Mouse (Mus musculus) MEL (cell line): Measurements from ENCODE around the gene Rps21. TPM values are rescaled to one million over a fixed set of nuclear protein-coding genes. Genes with fewer than 3 reads are reported as not detected.

Experiments used
- DNase-seq: peaks from one replicate; pipeline ENCODE4 v3.0.0; 2011; ENCODE audit warnings: low read depth, low spot score
- H3K27ac ChIP-seq: 2 replicates; pipeline ENCODE4 v1.5.1; 2012; ENCODE audit warnings: low read depth, mild to moderate bottlenecking, control low read depth, low read length, moderate library complexity; ENCODE audit not compliant: control insufficient read depth
- H3K27me3 ChIP-seq, 2 experiments: fragments of 150-350 bp in 1 of 2; sonication (generic) in 1 of 2; 2 replicates each; pipeline ENCODE4 v1.6.1; 2012; ENCODE audit warnings: low read length in 2 of 2, mild to moderate bottlenecking in 2 of 2, improper control_type of control experiment in 1 of 2, moderate library complexity in 1 of 2; ENCODE audit not compliant: insufficient read depth in 2 of 2, control insufficient read depth in 1 of 2
- H3K36me3 ChIP-seq, 2 experiments: 2 replicates each; pipeline ENCODE4 v1.6.1; 2012 to 2014; ENCODE audit warnings: low read length in 2 of 2, improper control_type of control experiment in 1 of 2, inconsistent platforms in 1 of 2, mild to moderate bottlenecking in 1 of 2; ENCODE audit not compliant: insufficient read depth in 2 of 2, control insufficient read depth in 1 of 2
- H3K4me1 ChIP-seq, 2 experiments: fragments of 150-350 bp in 1 of 2; sonication (generic) in 1 of 2; 2 replicates each; pipeline ENCODE4 v1.6.1; 2012; ENCODE audit warnings: low read length in 2 of 2, improper control_type of control experiment in 1 of 2, mild to moderate bottlenecking in 1 of 2; ENCODE audit not compliant: insufficient read depth in 2 of 2, control insufficient read depth in 1 of 2
- H3K4me3 ChIP-seq, 2 experiments: fragments of 150-350 bp in 1 of 2; sonication (generic) in 1 of 2; 2 replicates each; pipeline ENCODE4 v1.5.1; 2012; ENCODE audit warnings: low read depth in 2 of 2, low read length in 2 of 2, mild to moderate bottlenecking in 2 of 2, moderate library complexity in 2 of 2, control low read depth in 1 of 2, improper control_type of control experiment in 1 of 2; ENCODE audit not compliant: control insufficient read depth in 1 of 2, insufficient read depth in 1 of 2
- H3K79me2 ChIP-seq: 2 replicates; pipeline ENCODE4 v1.6.1; 2012; ENCODE audit warnings: mild to moderate bottlenecking, low read length, moderate library complexity; ENCODE audit not compliant: control insufficient read depth, poor library complexity, insufficient read depth
- H3K9ac ChIP-seq: 2 replicates; pipeline ENCODE4 v1.6.1; 2012; ENCODE audit warnings: low read depth, mild to moderate bottlenecking, control low read depth, low read length, moderate library complexity; ENCODE audit not compliant: control insufficient read depth, poor library complexity, severe bottlenecking
- H3K9me3 ChIP-seq: fragments of 150-350 bp; sonication (generic); replicated peaks from 2 replicates; pipeline ENCODE4 v1.6.1; 2012; ENCODE audit warnings: mild to moderate bottlenecking, low read length, improper control_type of control experiment, moderate library complexity; ENCODE audit not compliant: insufficient read depth
- CHD1 ChIP-seq: IDR thresholded peaks from 2 replicates; pipeline ENCODE4 v1.6.1; 2012; ENCODE audit warnings: low read depth, mild to moderate bottlenecking, inconsistent platforms, low read length, improper control_type of control experiment
- E2F4 ChIP-seq: IDR thresholded peaks from 2 replicates; pipeline ENCODE4 v1.6.1; 2011; ENCODE audit warnings: low read depth, low read length, improper control_type of control experiment, borderline replicate concordance
- ETS1 ChIP-seq: IDR thresholded peaks from 2 replicates; pipeline ENCODE4 v1.6.1; 2012; ENCODE audit warnings: low read depth, mild to moderate bottlenecking, inconsistent platforms, low read length, improper control_type of control experiment, moderate library complexity
- HCFC1 ChIP-seq: IDR thresholded peaks from 2 replicates; pipeline ENCODE4 v1.6.1; 2012; ENCODE audit warnings: low read depth, mild to moderate bottlenecking, inconsistent platforms, low read length, improper control_type of control experiment, moderate library complexity
- KAT2A ChIP-seq: conservative IDR thresholded peaks from 2 replicates; pipeline ENCODE4 v1.6.1; 2012; ENCODE audit warnings: low read depth, low read length, improper control_type of control experiment, inconsistent platforms
- MAX ChIP-seq: IDR thresholded peaks from 2 replicates; pipeline ENCODE4 v1.6.1; 2011; ENCODE audit warnings: low read length, improper control_type of control experiment
- MAZ ChIP-seq: IDR thresholded peaks from 2 replicates; pipeline ENCODE4 v1.6.1; 2012; ENCODE audit warnings: low read depth, mild to moderate bottlenecking, inconsistent platforms, low read length, improper control_type of control experiment
- NRF1 ChIP-seq: IDR thresholded peaks from 2 replicates; pipeline ENCODE4 v1.6.1; 2014; ENCODE audit warnings: low read depth, mild to moderate bottlenecking, inconsistent platforms, low read length, improper control_type of control experiment, moderate library complexity; ENCODE audit not compliant: poor library complexity, insufficient read depth, severe bottlenecking
- POLR2A ChIP-seq, 2 experiments: IDR thresholded peaks; 2 replicates each; pipeline ENCODE4 v1.6.1; 2011 to 2012; ENCODE audit warnings: low read length in 2 of 2, mild to moderate bottlenecking in 2 of 2, control low read depth in 1 of 2, improper control_type of control experiment in 1 of 2, low read depth in 1 of 2, moderate library complexity in 1 of 2; ENCODE audit not compliant: control insufficient read depth in 1 of 2, insufficient read depth in 1 of 2, poor library complexity in 1 of 2
- TCF12 ChIP-seq: IDR thresholded peaks from 2 replicates; pipeline ENCODE4 v1.6.1; 2014; ENCODE audit warnings: low read depth, mild to moderate bottlenecking, inconsistent platforms, low read length, improper control_type of control experiment, moderate library complexity
- USF1 ChIP-seq: IDR thresholded peaks from 2 replicates; pipeline ENCODE4 v1.6.1; 2014; ENCODE audit warnings: low read depth, mild to moderate bottlenecking, inconsistent platforms, low read length, improper control_type of control experiment, moderate library complexity
- ZKSCAN1 ChIP-seq: IDR thresholded peaks from 2 replicates; pipeline ENCODE4 v1.6.1; 2012; ENCODE audit warnings: low read depth, mild to moderate bottlenecking, inconsistent platforms, low read length, improper control_type of control experiment, moderate library complexity
- ZMIZ1 ChIP-seq: IDR thresholded peaks from 2 replicates; pipeline ENCODE4 v1.6.1; 2012; ENCODE audit warnings: low read depth, mild to moderate bottlenecking, inconsistent platforms, low read length, improper control_type of control experiment, moderate library complexity
- ZNF384 ChIP-seq: IDR thresholded peaks from 2 replicates; pipeline ENCODE4 v1.6.1; 2012; ENCODE audit warnings: low read depth, mild to moderate bottlenecking, inconsistent platforms, low read length, improper control_type of control experiment
- polyA plus RNA-seq, 2 experiments: library from polyadenylated mRNA; stranded (reverse) in 1 of 2; unstranded in 1 of 2; fragments of >175 nt in 1 of 2; fragments of >200 nt in 1 of 2; gene quantifications; 2 replicates each; pipeline versions ENCODE4 v1.2.1 to v1.2.4; 2012; ENCODE audit warnings: low replicate concordance in 2 of 2, low read depth in 1 of 2; ENCODE audit not compliant: insufficient read length in 2 of 2, insufficient read depth in 1 of 2, missing spikeins in 1 of 2
- total RNA-seq: library from RNA; depleted of rRNA; stranded (reverse); fragments of 300-350 nt; gene quantifications from 2 replicates; pipeline ENCODE4 v1.2.3, GENCODE M21; 2012

Rps21 gene
- total and polyA plus RNA-seq, 3 experiments = 995 to 4,916 (median 1,182) TPM

DNA sequence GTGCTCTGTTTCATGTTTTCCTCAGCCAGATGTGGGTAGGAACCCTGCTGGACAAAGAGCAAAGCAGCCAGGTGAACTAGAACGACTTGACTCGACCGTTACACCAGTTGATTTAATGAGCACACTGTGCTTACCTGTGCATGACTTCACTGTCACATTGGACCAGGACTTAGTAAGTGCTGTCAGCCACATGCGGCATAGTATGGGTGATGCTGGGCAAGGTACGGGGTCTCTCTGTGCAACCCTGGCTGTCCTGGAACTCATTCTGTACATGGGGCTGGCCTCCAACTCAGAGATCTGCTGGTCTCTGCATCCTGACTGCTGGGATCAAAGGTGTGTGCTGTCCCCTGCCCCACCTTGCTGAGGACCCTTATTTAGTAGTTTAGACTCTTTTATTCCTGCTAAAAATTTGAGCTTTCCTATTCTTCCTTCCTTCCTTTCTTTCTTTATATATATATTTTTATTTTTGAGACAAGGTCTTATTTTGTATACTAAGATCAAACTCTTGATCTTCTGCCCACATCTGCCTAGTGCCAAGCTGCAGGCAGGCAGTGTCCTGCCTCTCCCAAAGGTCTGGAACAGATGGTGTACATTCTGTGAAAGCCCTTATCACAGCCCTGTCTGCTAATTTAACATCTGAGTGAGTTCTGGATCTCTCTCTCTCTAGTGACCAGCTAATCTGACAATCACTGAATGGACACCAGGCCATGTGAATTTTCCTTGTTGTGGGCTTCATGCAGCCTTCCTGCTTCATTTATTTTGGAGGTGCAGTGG lies 2.6 kb upstream of the Rps21 start:
- TF ChIP-seq TCF12 = no peak
- TF ChIP-seq MAX = no peak
- H3K27me3 ChIP-seq = no peaks in the 10 kb centered on the region
- no peak overlapping the region for H3K27ac ChIP-seq
- H3K4me1 ChIP-seq = peaks cover 0 to 11% of the 10 kb centered on the region in 2 experiments; a peak in 2 of 4 replicates
- H3K9me3 ChIP-seq = no peaks in the 10 kb centered on the region
- DNase-seq = no peak
- no peak overlapping the region for H3K4me3 ChIP-seq
- H3K36me3 ChIP-seq = peaks cover 6 to 17% of the 10 kb centered on the region in 2 experiments
- no peak overlapping the region for H3K9ac ChIP-seq
- H3K79me2 ChIP-seq = peaks cover 18% of the 10 kb centered on the region

DNA sequence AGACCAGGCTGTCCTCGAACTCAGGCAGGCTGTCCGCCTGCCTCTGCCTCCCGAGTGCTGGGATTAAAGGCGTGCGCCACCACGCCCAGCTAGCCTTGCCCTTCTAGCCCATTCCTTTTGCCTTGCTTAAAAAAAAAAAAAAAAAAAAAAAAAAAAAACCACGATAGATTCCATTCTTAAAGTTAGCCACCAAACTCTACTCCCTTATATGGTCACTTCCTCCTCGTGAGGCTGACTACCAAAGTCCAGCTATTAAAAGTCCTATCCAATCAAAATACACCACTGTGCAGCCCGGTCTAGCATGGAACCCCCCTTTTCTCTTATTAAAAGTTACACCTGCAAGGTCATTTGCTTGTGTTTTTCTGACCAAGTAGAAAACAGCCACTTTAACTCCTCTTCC lies 1.5 kb upstream of the Rps21 start:
- H3K4me3 ChIP-seq = peak overlapping the region; percentile 60 to 64
- peak overlapping the region; percentile 68 for H3K27ac ChIP-seq
- no peaks in the 10 kb centered on the region for H3K27me3 ChIP-seq
- H3K36me3 ChIP-seq = peaks cover 6 to 17% of the 10 kb centered on the region in 2 experiments
- peaks cover 18% of the 10 kb centered on the region for H3K79me2 ChIP-seq
- peak; percentile 91 for TF ChIP-seq ZNF384
- TF ChIP-seq KAT2A = no peak
- no peak for TF ChIP-seq POLR2A (IDR thresholded peaks at IDR 0.05; ENCODE audit: control insufficient read depth in 1 of 2, insufficient read depth in 1 of 2, low read depth in 1 of 2, low read length in 2 of 2, poor library complexity in 1 of 2)
- TF ChIP-seq CHD1 = no peak
- no peak for TF ChIP-seq ZKSCAN1
- TF ChIP-seq MAZ = peak; percentile 14; the same call in 1 of the 2 replicates
- TF ChIP-seq ETS1 = no peak
- H3K9ac ChIP-seq = peak overlapping the region; percentile 70
- no peaks in the 10 kb centered on the region for H3K9me3 ChIP-seq
- peaks cover 0 to 11% of the 10 kb centered on the region in 2 experiments; a peak in 2 of 4 replicates for H3K4me1 ChIP-seq
- peak; percentile 58 for DNase-seq

DNA sequence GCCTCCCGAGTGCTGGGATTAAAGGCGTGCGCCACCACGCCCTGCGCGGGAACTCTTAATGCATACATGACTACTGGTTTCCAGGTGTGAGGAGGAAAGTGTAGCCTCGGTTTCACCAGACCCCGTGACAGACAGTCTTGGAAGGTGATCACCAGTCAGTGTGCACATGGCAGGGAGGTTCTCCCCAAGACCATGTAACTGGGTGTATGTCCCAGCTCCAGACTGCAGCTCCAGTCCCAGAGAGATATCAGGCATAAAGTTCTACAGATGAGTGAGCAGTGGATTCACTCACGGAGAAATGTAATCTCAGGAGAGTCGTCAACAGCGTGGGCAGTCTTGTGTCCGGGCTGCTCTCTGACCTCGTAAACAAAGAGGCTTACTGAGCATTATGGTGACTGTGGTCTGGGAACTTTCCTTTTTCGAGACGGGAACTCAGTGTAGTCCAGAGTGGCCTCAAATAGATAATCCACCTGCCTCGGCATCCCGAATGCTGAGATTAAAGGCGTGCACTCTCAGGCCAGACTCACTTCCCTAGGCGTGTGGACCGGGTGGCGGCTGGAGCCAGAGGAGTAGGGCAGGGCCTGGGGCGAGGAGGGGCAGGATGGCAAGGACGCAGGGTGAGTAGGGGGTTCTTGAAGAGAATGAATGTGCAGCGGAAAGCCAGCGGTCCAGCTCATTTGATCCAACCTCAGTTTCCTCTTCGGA lies 729 bp upstream of the Rps21 start:
- H3K27ac ChIP-seq = peak overlapping the region; percentile 68
- peaks cover 18% of the 10 kb centered on the region for H3K79me2 ChIP-seq
- H3K4me1 ChIP-seq = peaks cover 0 to 11% of the 10 kb centered on the region in 2 experiments; a peak in 2 of 4 replicates
- peaks cover 6 to 17% of the 10 kb centered on the region in 2 experiments for H3K36me3 ChIP-seq
- H3K27me3 ChIP-seq = no peaks in the 10 kb centered on the region
- H3K9ac ChIP-seq = peak overlapping the region; percentile 70
- TF ChIP-seq E2F4 (0 out of 2 replicates have a peak, but pooled peaks have one; percentile 2), NRF1 (no peak), HCFC1 (no peak), ZMIZ1 (0 out of 2 replicates have a peak, but pooled peaks have one; percentile 6), USF1 (no peak)
- H3K4me3 ChIP-seq = peak overlapping the region; percentile 60 to 64
- no peaks in the 10 kb centered on the region for H3K9me3 ChIP-seq
- peak; percentile 71 for DNase-seq
